Comparison of ENCODE assay signal across 24 mouse cellular contexts in genomic region chr15:100719217-100719616, GRCm38 (mm10). TPM values are rescaled to one million over a fixed set of nuclear protein-coding genes. Genes with fewer than 3 reads are reported as not detected.
DNase-seq lines count a peak whose midpoint lies in the region; ATAC-seq and TF ChIP-seq lines count a peak whose summit lies in the region.
"Had no signal": no experiment of that assay in that cellular context is flagged by ENCODE, and none has a peak within 500 bp of the region (broad histone marks: within the 10 kb centered on the region; RNA-seq: fewer than 3 reads in every experiment).

No protein-coding gene starts in this region.

- no peak overlapping the region for H3K4me3 ChIP-seq in intestine, postnatal 0 days (ENCODE audit: low read depth, low read length)
- no peak overlapping the region for H3K4me3 ChIP-seq in intestine, embryonic 15.5 days (replicated peaks)
- H3K4me3 ChIP-seq in ES-E14 (ENCODE audit: insufficient read depth in 1 of 2, low read depth in 1 of 2, low read length in 2 of 2, poor library complexity in 1 of 2, severe bottlenecking in 1 of 2) = peak overlapping the region; percentile 41 to 49; a peak in 2 of 4 replicates
- H3K4me3 ChIP-seq in stomach, postnatal 0 days (ENCODE audit: low read depth, low read length) = no peak overlapping the region
- H3K4me3 ChIP-seq: embryonic facial prominence, embryonic 10.5 days; erythroblast, embryonic 14.5 days; forebrain, embryonic 10.5 days; gastrocnemius, adult 2 months; heart, embryonic 15.5 days; hindbrain, embryonic 10.5 days had no signal

- TF ChIP-seq CTCF in intestine, postnatal 0 days (IDR thresholded peaks at IDR 0.05; ENCODE audit: low read depth) = peak; percentile 23; the same call in 1 of the 2 replicates
- peak; percentile 23 for TF ChIP-seq CTCF in stomach, postnatal 0 days (IDR thresholded peaks at IDR 0.05; ENCODE audit: low read depth)

- no peaks in the 10 kb centered on the region for H3K9me3 ChIP-seq in intestine, postnatal 0 days (ENCODE audit: control insufficient read depth)
- no peaks in the 10 kb centered on the region for H3K9me3 ChIP-seq in intestine, embryonic 15.5 days
- H3K9me3 ChIP-seq in ES-E14 (ENCODE audit: control insufficient read depth, insufficient read depth, low read depth, low read length) = no peaks in the 10 kb centered on the region
- no peaks in the 10 kb centered on the region for H3K9me3 ChIP-seq in stomach, postnatal 0 days (ENCODE audit: control insufficient read depth, low read length)
- H3K9me3 ChIP-seq: embryonic facial prominence, embryonic 10.5 days; forebrain, embryonic 10.5 days; heart, embryonic 15.5 days; hindbrain, embryonic 10.5 days had no signal

- H3K27me3 ChIP-seq in intestine, postnatal 0 days (replicated peaks; ENCODE audit: control insufficient read depth, insufficient read depth, low read length) = no peaks in the 10 kb centered on the region
- H3K27me3 ChIP-seq in intestine, embryonic 15.5 days (replicated peaks) = no peaks in the 10 kb centered on the region
- no peaks in the 10 kb centered on the region for H3K27me3 ChIP-seq in stomach, postnatal 0 days (ENCODE audit: control insufficient read depth, insufficient read depth, low read length)
- H3K27me3 ChIP-seq: Patski had no signal

- H3K9ac ChIP-seq in intestine, postnatal 0 days (ENCODE audit: low read depth, low read length) = no peak overlapping the region
- H3K9ac ChIP-seq in intestine, embryonic 15.5 days = no peak overlapping the region
- H3K9ac ChIP-seq in ES-E14 (ENCODE audit: insufficient read depth, low read depth, low read length, poor library complexity, severe bottlenecking) = peak overlapping the region; percentile 36; the same call in 1 of the 2 replicates
- no peak overlapping the region for H3K9ac ChIP-seq in stomach, postnatal 0 days (ENCODE audit: low read length)
- H3K9ac ChIP-seq: heart, embryonic 15.5 days; hindbrain, embryonic 14.5 days had no signal

- peak; percentile 32 to 60 for DNase-seq in urinary bladder, adult 18-20 months (ENCODE audit: low spot score in 2 of 2)
- no peak for DNase-seq in urinary bladder, postnatal 10 days (ENCODE audit: low spot score)
- no peak for DNase-seq in ES-E14 (ENCODE audit: low read depth, low spot score)
- DNase-seq in stomach, postnatal 0 days (ENCODE audit: low spot score) = no peak
- no peak for DNase-seq in liver
- DNase-seq: adrenal gland, postnatal 36 days; cerebellum, adult 2 months; cerebellum, postnatal 10 days; gastrocnemius, adult 2 months; gastrocnemius, postnatal 25 days; heart, adult 11 months; heart, postnatal 14 days had no signal

- in situ Hi-C loops in ES-E14 (cut with MboI; ENCODE audit: low sequenced_read_pairs in 2 of 2, unreplicated experiment in 2 of 2) = no loop called here

- no peak for TF ChIP-seq EP300 in stomach, postnatal 0 days (optimal IDR thresholded peaks at IDR 0.05)

- 93% methylated on average over 5 of the region's 5 CpGs for WGBS in intestine, postnatal 0 days
- 95% methylated on average over 5 of the region's 5 CpGs for WGBS in intestine, embryonic 15.5 days
- WGBS in stomach, postnatal 0 days = 86% methylated on average over 5 of the region's 5 CpGs

- H3K4me2 ChIP-seq in intestine, postnatal 0 days (replicated peaks; ENCODE audit: low read depth) = no peak overlapping the region
- no peak overlapping the region for H3K4me2 ChIP-seq in intestine, embryonic 15.5 days (replicated peaks)
- no peak overlapping the region for H3K4me2 ChIP-seq in stomach, postnatal 0 days (replicated peaks; ENCODE audit: low read depth)
- H3K4me2 ChIP-seq: heart, embryonic 11.5 days; heart, embryonic 15.5 days; hindbrain, embryonic 14.5 days had no signal

- peaks cover 3% of the 10 kb centered on the region; the same call in 1 of the 2 replicates for H3K4me1 ChIP-seq in intestine, postnatal 0 days (replicated peaks; ENCODE audit: control insufficient read depth, insufficient read depth, low read length)
- 0 out of 2 replicates have a peak, but pooled peaks cover 4% of the 10 kb centered on the region for H3K4me1 ChIP-seq in intestine, embryonic 15.5 days (replicated peaks)
- 0 out of 4 replicates have a peak, but pooled peaks cover 0 to 3% of the 10 kb centered on the region in 2 experiments for H3K4me1 ChIP-seq in ES-E14 (ENCODE audit: control insufficient read depth in 2 of 2, insufficient read depth in 2 of 2, low read length in 2 of 2, poor library complexity in 1 of 2)
- H3K4me1 ChIP-seq in stomach, postnatal 0 days (replicated peaks; ENCODE audit: control insufficient read depth, insufficient read depth) = no peaks in the 10 kb centered on the region
- H3K4me1 ChIP-seq: heart, embryonic 15.5 days; hindbrain, embryonic 10.5 days had no signal

- peaks cover 35% of the 10 kb centered on the region; the same call in 1 of the 2 replicates for H3K36me3 ChIP-seq in intestine, postnatal 0 days (ENCODE audit: control insufficient read depth, insufficient read depth)
- H3K36me3 ChIP-seq in intestine, embryonic 15.5 days = 0 out of 2 replicates have a peak, but pooled peaks cover 2% of the 10 kb centered on the region
- no peaks in the 10 kb centered on the region for H3K36me3 ChIP-seq in ES-E14 (ENCODE audit: control insufficient read depth, insufficient read depth, low read length, poor library complexity, severe bottlenecking)
- no peaks in the 10 kb centered on the region for H3K36me3 ChIP-seq in stomach, postnatal 0 days (ENCODE audit: control insufficient read depth, insufficient read depth, low read length)
- H3K36me3 ChIP-seq: embryonic facial prominence, embryonic 10.5 days; forebrain, embryonic 10.5 days; heart, embryonic 15.5 days; hindbrain, embryonic 10.5 days had no signal

- H3K27ac ChIP-seq in intestine, postnatal 0 days (ENCODE audit: low read depth, low read length) = no peak overlapping the region
- H3K27ac ChIP-seq in intestine, embryonic 15.5 days = no peak overlapping the region
- no peak overlapping the region for H3K27ac ChIP-seq in ES-E14 (ENCODE audit: insufficient read depth, low read depth, low read length, poor library complexity, severe bottlenecking)
- H3K27ac ChIP-seq in stomach, postnatal 0 days (replicated peaks) = no peak overlapping the region
- H3K27ac ChIP-seq: embryonic facial prominence, embryonic 10.5 days; forebrain, embryonic 10.5 days; gastrocnemius, adult 2 months; heart, embryonic 15.5 days; hindbrain, embryonic 10.5 days; hindbrain, embryonic 14.5 days had no signal

- no peak for ATAC-seq in intestine, postnatal 0 days
- ATAC-seq in intestine, embryonic 15.5 days = no peak
- ATAC-seq in stomach, postnatal 0 days (ENCODE audit: low FRiP score, low TSS enrichment) = no peak
- no peak for ATAC-seq in CD4-positive, CD25-positive, alpha-beta regulatory T cell, adult 4 months
- ATAC-seq: forebrain, embryonic 14.5 days; Patski had no signal

TF ChIP-seq in ES-E14, 5 proteins besides CTCF, POLR2A, EP300 and RAD21:
- TF ChIP-seq MAFK (IDR thresholded peaks at IDR 0.05; ENCODE audit: insufficient read depth, low read depth, low read length) (no peak), ZNF384 (IDR thresholded peaks at IDR 0.05; ENCODE audit: low read depth, low read length) (no peak), HCFC1 (IDR thresholded peaks at IDR 0.05; ENCODE audit: borderline replicate concordance, insufficient read depth, low read length) (no peak), CHD2 (IDR thresholded peaks at IDR 0.05; ENCODE audit: low read depth, low read length) (no peak), ZC3H11A (IDR thresholded peaks at IDR 0.05; ENCODE audit: borderline replicate concordance, low read depth, low read length) (no peak)
TF ChIP-seq in ES-E14: peak in this region for 0.

RNA-seq across cellular contexts. Expression of gene Galnt6, which starts 10.0 kb away (rescaled TPM):
- 65.3 and 72.5 TPM in 2 replicates for polyA plus RNA-seq in intestine, postnatal 0 days (2015; fragmentation: Nextera tagmentation; extraction: Ambion mirVana)
- 4.2 and 4.3 TPM in 2 replicates for polyA plus RNA-seq in intestine, embryonic 15.5 days (2015; fragmentation: Nextera tagmentation; extraction: Ambion mirVana)
- 18.2 and 39.0 TPM in 2 replicates for total RNA-seq in ES-E14 (2012; rRNA removed)
- polyA plus RNA-seq in stomach, postnatal 0 days (2015; fragmentation: Nextera tagmentation; extraction: Ambion mirVana) = 9.5 and 11.0 TPM in 2 replicates
- 100 to 1,000 TPM in 1 of 2 experiments, 10 to 100 TPM in 1; 63.9 to 105 TPM for polyA plus RNA-seq in CD4-positive, CD25-positive, alpha-beta regulatory T cell, adult 4 months (2017; shearing (Covaris generic))
- polyA plus RNA-seq: forebrain, embryonic 10.5 days had no signal

RNA-seq across cellular contexts. Expression of gene Cela1, which starts 31.5 kb away (rescaled TPM):
- 37.2 and 41.1 TPM in 2 replicates for polyA plus RNA-seq in intestine, postnatal 0 days (2015; fragmentation: Nextera tagmentation; extraction: Ambion mirVana)
- 104 and 271 TPM in 2 replicates for polyA plus RNA-seq in intestine, embryonic 15.5 days (2015; fragmentation: Nextera tagmentation; extraction: Ambion mirVana)
- total RNA-seq in ES-E14 (2012; rRNA removed) = 2.4 and 3.3 TPM in 2 replicates
- 22.3 and 24.1 TPM in 2 replicates for polyA plus RNA-seq in stomach, postnatal 0 days (2015; fragmentation: Nextera tagmentation; extraction: Ambion mirVana)
- 10 to 100 TPM in 1 of 2 experiments, 1 to 10 TPM in 1; 5.7 to 10.5 TPM for polyA plus RNA-seq in CD4-positive, CD25-positive, alpha-beta regulatory T cell, adult 4 months (2017; shearing (Covaris generic))
- total RNA-seq: gastrocnemius, adult 2 months; gastrocnemius, postnatal 25 days had no signal

RNA-seq across cellular contexts. Expression of gene Slc4a8, which starts 42.3 kb away (rescaled TPM):
- 1.4 and 2.8 TPM in 2 replicates for polyA plus RNA-seq in intestine, postnatal 0 days (2015; fragmentation: Nextera tagmentation; extraction: Ambion mirVana)
- polyA plus RNA-seq in intestine, embryonic 15.5 days (2015; fragmentation: Nextera tagmentation; extraction: Ambion mirVana) = 4.4 and 5.0 TPM in 2 replicates
- 25.6 and 40.3 TPM in 2 replicates for total RNA-seq in ES-E14 (2012; rRNA removed)
- polyA plus RNA-seq in stomach, postnatal 0 days (2015; fragmentation: Nextera tagmentation; extraction: Ambion mirVana) = 2.2 TPM in 2 replicates
- polyA plus RNA-seq in CD4-positive, CD25-positive, alpha-beta regulatory T cell, adult 4 months (2017; shearing (Covaris generic)) = 1 to 10 TPM; 5.7 to 7.7 TPM

RNA-seq across cellular contexts. Expression of gene Bin2, which starts 49.9 kb away (rescaled TPM):
- polyA plus RNA-seq in intestine, postnatal 0 days (2015; fragmentation: Nextera tagmentation; extraction: Ambion mirVana) = 5.8 and 7.3 TPM in 2 replicates
- polyA plus RNA-seq in intestine, embryonic 15.5 days (2015; fragmentation: Nextera tagmentation; extraction: Ambion mirVana) = 6.7 and 7.2 TPM in 2 replicates
- 7.9 and 12.5 TPM in 2 replicates for total RNA-seq in ES-E14 (2012; rRNA removed)
- 1.3 and 2.3 TPM in 2 replicates for polyA plus RNA-seq in stomach, postnatal 0 days (2015; fragmentation: Nextera tagmentation; extraction: Ambion mirVana)
- 100 to 1,000 TPM; 283 to 390 TPM for polyA plus RNA-seq in CD4-positive, CD25-positive, alpha-beta regulatory T cell, adult 4 months (2017; shearing (Covaris generic))
- polyA plus RNA-seq: Patski had no signal

Comparison
In these comparisons a context has a peak if more than half of its experiments do, and no peak if none do; other contexts are left out.
1. DNase-seq: peak in urinary bladder, adult 18-20 months (2 of 2); none in urinary bladder, postnatal 10 days (single experiment), ES-E14 (single experiment), stomach, postnatal 0 days (single experiment) and liver (single experiment).
2. H3K4me3 ChIP-seq: peak in ES-E14 (2 of 2); none in intestine, postnatal 0 days (single experiment), intestine, embryonic 15.5 days (single experiment) and stomach, postnatal 0 days (single experiment).